Mouse (Mus musculus) thymus, postnatal 36 days (tissue): ENCODE data around the gene Pjvk.
A peak's percentile ranks its signal among the peaks of the same experiment; 100 is the strongest.
"Not testable (repeated sequence)": the region's sequence is repeated elsewhere in the genome, so short reads cannot be mapped to it uniquely, and the experiment has no call there.

Experiments
- DNase-seq, 2 experiments: peaks; one replicate each; pipeline ENCODE4 v3.0.0; 2022; ENCODE audit warnings: mixed read lengths in 2 of 2

The Pjvk gene

DNA sequence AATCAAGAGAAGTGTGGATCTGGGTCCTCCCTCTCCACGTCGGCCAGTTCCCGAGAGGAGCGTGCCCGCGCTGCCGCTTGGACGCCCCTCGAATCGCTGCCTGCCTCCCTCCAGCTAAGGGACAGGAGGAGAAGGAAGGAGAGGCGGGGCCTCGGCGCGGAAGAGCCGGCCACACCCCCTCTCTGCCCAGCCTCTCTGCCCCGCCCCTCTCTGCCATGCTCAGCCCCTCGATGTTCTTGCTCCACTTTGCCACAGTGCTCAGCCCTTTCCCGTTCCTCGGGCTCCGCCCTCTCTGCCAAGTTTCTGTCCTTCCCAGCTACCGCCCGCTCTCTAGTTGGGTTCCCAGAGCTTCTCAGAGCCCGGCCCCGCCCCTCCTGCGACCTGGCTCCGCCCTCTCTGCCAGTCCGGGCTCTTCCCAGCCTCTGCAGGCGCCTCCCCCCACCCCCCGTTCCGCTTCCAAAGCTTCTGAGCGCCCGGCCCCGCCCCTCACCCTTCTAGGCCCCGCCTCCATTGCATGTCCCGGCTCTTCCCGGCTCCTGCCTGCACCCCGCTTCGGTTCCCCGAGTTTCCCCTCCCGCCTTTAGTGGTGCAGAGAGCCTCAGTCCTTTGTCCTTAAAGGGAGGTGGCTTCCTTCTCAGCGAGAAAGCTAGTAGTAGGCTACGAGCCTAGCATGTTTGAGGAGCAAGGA is at the start of gene Pjvk, which contains the start of gene Prkra:
Gene Pjvk (plus strand): TSS at position 594 of the 688 bp plus-strand sequence.
Gene Prkra (minus strand): TSS at position 133 of the 688 bp plus-strand sequence.
- peak; percentile 90 to 95 for DNase-seq

DNA sequence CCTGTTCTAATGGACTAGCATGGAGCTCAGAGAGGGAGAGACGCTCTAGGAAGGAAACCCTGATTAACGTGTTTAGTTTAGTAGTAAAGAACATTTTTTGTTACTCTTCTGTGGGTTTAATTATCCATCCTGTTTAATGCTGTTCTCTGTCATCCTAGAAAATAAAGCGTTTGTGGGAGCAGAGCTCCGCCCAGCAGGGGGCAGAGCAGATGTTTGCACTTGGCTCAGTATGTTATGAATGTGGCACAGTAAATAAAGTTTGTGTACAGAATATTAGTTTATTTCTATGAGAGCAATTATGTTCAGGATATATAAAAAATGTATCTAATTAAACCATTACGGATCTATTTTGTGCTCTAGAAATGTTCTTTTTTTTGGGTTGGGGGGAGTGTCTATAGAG is 49.1 kb upstream of the Pjvk start:
- no peak for DNase-seq

GRCm38 (mm10) chr2:76602256-76602655 is 46.0 kb upstream of the Pjvk start:
- no peak for DNase-seq

- DNase-seq, result no peak
Observed at GRCm38 (mm10) chr2:76606704-76607103, 41.6 kb upstream of the Pjvk start.

GRCm38 (mm10) chr2:76610326-76611104 is 37.8 kb upstream of the Pjvk start:
- no peak for DNase-seq

DNA sequence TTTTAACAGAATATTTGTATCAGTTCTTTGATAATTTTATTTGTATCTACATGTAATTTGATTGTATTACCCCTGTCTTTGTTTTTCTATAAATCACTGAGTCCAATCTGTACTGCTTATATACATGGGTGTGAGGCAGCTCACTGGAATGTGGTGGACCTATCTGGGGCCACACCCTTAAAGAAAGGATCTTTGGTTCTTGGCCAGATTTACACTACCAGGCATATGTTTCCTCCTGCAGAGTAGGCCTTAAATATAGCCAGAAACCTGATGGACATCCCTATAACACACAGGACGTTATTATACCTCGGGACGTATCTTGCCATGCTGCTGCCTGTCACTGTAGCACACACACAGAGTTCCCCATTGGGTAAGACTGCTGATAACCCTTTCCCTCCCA is 36.3 kb upstream of the Pjvk start:
- DNase-seq, result no peak

DNA sequence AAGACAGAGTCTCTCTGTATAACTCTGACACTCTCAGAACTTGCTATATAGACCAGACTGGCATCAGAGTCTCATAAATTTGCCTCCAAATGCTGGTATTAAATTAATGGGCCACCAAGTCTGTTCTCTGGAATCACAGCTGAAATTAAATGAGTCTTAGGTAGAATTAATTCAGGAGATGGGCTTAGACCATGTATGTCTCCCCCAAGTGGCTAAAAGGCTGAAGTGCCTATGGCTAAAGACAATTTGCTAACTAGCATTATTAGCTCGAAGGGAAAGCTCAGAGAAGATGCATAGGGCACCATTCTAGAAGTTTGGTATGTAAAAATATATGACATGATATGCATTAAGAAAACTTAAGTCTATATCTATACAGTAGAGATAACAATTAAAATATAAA is 30.2 kb upstream of the Pjvk start:
- DNase-seq, result no peak

DNA sequence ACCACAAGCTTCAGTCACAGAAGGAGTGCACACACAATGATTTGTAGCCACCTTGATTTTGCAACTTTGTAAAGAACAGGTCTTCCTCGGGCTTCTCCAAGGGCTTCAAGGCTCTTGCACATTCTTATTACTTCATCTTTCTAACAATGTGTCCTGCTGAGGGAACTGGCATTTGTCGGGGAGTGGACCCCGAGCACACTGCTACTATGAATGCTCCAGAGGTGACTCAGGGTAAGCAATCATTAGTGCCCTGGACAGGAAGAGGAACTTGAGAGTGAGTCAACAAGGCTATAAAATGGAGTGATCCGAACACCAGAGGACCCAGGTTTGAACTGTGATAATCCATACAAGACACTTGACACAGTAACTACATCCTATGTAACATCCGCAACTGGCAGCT is 28.1 kb upstream of the Pjvk start:
- no peak for DNase-seq

GRCm38 (mm10) chr2:76621724-76622123 is 26.6 kb upstream of the Pjvk start:
- DNase-seq, result no peak

- DNase-seq, result not testable (repeated sequence)
Observed at GRCm38 (mm10) chr2:76622316-76622715, 26.0 kb upstream of the Pjvk start.

DNA sequence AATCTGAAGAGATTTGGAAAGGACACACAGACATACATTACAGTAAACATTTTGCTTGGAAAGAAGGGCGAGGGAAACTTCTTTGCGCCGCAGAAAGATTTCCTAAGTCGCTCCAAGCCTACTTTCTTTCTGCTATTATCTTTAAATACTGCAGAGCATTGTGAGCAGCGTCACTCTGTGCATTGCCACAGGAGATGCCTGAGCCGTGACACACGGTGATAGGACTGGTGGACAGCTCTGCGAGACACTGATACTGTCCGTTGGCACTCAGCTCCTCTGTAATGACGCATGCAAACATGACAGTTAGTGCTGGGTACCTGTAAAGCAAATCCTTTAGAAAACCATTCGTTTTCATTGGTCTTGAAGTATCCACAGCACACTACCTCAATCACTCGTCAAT is 18.0 kb upstream of the Pjvk start:
- DNase-seq, result no peak

GRCm38 (mm10) chr2:76631600-76631999 is 16.7 kb upstream of the Pjvk start:
- DNase-seq, result no peak

- no peak for DNase-seq
Observed at GRCm38 (mm10) chr2:76639637-76640036, 8.6 kb upstream of the Pjvk start.

- no peak for DNase-seq
Observed at GRCm38 (mm10) chr2:76643801-76644200, 4.5 kb upstream of the Pjvk start.

DNA sequence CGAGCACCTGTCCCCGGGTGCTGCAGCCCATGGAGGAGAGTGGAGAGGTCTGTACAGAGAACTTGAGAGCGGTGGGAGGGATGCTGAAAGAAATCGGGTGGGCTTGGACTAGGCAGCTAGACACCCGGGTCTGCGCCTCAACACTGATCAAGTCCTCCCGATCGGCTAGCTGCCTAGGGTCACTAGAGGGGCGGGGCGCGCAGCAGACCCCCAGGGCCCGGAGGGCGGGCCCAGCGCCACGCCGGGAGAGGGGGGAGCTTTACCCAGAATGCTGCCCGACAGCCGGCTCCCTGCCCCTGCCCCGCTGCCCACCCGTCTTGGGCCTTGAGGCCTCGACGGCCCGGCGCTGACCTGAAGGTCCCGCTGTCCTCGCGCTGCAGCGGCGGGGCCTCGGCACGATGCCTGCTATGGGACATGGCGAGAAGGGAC is 821 bp upstream of the Pjvk start:
- no peak for DNase-seq

DNA sequence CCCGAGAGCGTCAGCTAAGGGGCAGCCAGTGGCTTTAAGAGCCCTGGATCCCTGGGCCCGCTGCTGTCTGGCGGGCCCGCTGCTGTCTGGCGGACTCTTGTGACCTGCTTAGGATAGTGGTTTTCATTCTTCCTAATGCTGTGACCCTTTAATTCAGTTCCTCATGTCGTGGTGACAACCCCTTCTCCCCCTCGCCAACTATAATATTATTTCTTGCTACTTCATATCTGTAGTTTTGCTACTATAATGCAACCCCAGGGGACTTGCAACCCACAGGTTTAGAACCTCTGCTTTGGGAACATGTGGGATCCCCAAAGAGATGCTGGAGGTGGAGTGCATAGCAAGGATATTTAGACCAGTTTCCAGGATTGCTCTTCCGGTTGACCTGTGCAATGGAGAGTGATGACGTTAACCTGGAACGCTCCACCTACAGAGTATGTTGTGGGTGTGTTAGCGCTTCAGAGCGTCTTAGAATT is 428 bp downstream of the Pjvk start:
- DNase-seq, result no peak

GRCm38 (mm10) chr2:76653070-76653469 is 4.8 kb downstream of the Pjvk start:
- DNase-seq, result no peak

DNA sequence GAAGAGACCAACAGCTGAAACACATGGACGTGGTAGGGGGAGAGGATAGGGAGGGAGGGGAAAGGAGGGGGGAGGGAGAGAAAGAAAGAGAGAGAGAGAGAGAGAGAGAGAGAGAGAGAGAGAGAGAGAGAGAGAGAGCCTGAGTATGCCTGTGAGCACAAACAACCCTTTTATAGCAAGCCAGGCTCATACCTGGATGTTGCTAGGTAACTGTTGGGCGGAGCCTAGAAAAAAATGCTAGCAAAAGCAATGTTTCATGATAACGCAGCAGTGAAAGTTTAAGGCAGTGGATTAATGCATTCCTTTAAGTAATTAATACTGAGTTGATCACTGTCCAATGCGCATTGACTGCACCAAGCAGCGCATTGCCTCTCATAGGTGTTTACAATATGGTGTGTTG is 6.4 kb downstream of the Pjvk start:
- no peak for DNase-seq

- DNase-seq, result no peak
Observed at GRCm38 (mm10) chr2:76655444-76655843, 7.2 kb downstream of the Pjvk start.

DNA sequence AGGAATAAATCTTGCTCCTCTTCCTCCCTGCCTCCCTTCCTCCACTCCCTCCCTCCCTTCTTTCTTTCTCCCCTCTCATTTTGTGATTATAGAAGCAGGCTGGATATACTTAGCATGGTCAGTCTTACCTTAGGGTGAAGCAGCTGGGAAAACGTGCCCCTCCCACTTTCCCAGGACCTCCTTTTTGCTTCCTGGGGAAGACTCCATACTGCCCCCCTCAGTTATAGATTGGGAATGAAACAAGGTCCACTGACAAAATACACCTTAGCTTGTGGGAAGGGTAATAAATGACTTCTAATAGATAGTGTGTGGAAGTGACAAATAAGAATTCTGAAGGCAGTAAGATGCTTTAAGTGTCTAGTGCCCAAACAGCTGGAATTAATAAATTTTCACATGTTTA is 7.7 kb downstream of the Pjvk start:
- no peak for DNase-seq

DNA sequence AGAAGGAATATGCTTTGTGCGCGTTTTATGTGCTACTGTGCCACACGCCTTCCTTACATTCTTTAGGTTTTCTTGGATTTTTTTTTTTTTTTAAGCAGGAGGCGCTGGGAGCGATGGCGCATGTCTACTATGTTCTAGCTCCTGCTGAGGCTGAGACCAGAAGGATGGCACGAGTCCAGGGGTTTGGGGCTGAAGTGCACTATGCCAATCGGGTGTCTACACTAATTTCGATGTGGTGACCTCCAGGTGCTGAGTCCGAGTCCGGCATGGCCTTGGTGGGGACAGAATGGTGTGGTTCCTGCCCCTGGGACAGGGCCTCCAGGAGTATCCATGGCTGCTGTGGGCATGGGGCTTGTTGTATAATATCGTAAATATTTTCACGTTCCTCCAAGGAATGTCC is 10.3 kb downstream of the Pjvk start:
- DNase-seq, result no peak

GRCm38 (mm10) chr2:76659419-76659818 is 11.1 kb downstream of the Pjvk start:
- no peak for DNase-seq

- DNase-seq, result no peak
Observed at GRCm38 (mm10) chr2:76665531-76665930, 17.3 kb downstream of the Pjvk start.

DNA sequence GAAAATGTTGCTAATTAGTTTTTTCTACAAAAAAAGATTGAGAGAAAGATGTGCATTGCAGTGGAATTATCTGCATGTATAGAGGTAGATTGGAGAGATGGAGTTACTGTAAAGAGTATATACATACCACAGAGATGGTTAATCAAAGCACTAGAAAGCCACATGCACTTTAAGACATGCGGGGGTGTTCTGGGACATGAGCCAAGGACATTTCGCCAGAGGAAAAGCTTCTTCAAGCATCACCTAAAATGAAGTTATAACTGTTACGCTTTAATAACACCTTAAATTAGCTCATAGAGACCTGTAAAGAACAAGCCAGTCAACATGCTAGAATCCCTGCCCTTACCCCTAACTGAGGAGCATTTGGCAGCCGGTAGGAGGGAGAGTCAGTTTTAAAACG is 18.9 kb downstream of the Pjvk start:
- DNase-seq, result no peak
